Mouse (Mus musculus) kidney, postnatal 36 days (tissue): ENCODE measurements around the gene Oosp2.

Experiments
- DNase-seq, 2 experiments: peaks; one replicate each; pipeline ENCODE4 v3.0.0; 2021 to 2022; ENCODE audit warnings: mixed read lengths in 2 of 2

The Oosp2 gene

DNA sequence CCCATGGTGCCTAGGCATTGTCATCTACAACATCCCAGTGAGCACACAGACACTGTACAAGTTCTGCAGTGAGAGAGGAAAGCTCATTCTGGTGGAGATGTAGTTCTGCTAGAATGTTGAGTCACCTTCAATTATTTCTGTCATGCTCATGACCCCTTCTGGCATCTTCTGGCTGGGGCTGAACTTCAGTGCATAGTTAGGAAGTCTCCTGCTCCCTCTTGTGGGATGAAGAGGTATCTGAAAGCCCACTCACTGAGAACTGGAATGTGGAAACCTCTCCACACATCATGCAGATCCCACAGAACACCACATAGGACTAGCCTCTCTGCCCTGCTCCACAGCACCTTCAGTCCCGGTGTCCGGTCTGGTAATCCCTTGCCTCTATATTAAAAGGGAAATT lies 58.3 kb downstream of the Oosp2 start:
- peak; percentile 2 to 6 for DNase-seq

DNA sequence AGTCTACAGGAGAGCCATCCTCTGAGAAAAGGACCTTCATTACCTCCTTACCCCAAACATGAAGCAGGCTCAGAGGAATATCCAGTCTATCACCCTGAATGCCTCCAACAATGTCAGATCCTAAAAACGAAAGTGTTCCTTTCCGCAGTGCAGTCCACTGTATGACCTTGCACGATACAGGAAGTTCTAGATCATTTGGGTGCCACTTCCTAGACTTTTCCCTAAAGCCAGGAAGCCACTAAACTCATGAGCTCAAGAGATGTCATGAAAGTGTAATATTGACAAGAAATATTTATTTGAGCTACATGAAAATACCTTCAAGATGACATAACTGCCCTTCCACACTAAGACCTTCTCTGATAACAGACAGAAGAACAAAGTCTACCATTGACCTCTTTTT lies 59.0 kb downstream of the Oosp2 start:
- no peak for DNase-seq
